Mouse (Mus musculus): Measurements from ENCODE around the gene Gm20388. TPM values are rescaled to one million over a fixed set of nuclear protein-coding genes. Genes with fewer than 3 reads are reported as not detected.

Gm20388 gene
- polyA plus RNA-seq, 1 experiment: 28.1 TPM

- Histone ChIP-seq H3K9me3 (replicated peaks; ENCODE audit: control insufficient read depth, insufficient read depth, low read length, poor library complexity, severe bottlenecking) (no peaks in the 10 kb centered on the region), H3K4me3 (ENCODE audit: low read depth, low read length) (no peak overlapping the region), H3K9ac (ENCODE audit: low read depth, poor library complexity, severe bottlenecking) (no peak overlapping the region), H3K4me1 (ENCODE audit: control insufficient read depth, insufficient read depth, low read length) (no peaks in the 10 kb centered on the region), H3K27ac (ENCODE audit: insufficient read depth, low read length) (no peak overlapping the region), H3K36me3 (ENCODE audit: control insufficient read depth, insufficient read depth, low read length, poor library complexity, severe bottlenecking) (no peaks in the 10 kb centered on the region), H3K27me3 (ENCODE audit: control insufficient read depth, insufficient read depth, low read length, poor library complexity, severe bottlenecking) (no peaks in the 10 kb centered on the region; the same call in 1 of the 2 replicates)
- TF ChIP-seq EP300 (IDR thresholded peaks at IDR 0.05; ENCODE audit: insufficient read depth, low read depth, low read length) (no peak), POLR2A (IDR thresholded peaks at IDR 0.05; ENCODE audit: insufficient read depth, low read length) (no peak), CTCF (IDR thresholded peaks at IDR 0.05; ENCODE audit: low read depth, low read length) (no peak)
Observed at GRCm38 (mm10) chr8:123624274-123624673, 3713.6 kb downstream of the Gm20388 start.

DNA sequence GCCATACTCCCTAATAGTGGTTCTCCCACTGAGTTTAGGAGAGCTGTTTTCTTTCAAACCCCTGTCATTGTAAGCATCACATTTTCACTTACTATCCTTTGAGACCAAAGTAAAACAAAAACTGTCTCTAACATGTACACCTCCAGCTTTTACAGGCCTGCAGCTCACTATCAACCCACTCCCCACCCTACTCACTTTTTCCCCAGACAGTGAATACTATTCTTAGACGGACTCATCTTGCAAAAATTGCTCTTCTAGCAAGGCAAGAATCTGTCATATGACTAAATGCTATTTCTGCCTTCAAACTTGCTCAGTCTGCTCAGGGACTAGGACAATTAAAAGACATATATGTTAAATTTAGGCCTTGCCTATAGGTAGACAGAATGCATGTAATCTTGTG, 3714.1 kb downstream of the Gm20388 start:
- Histone ChIP-seq H3K27ac (ENCODE audit: insufficient read depth, low read length) (no peak overlapping the region), H3K4me1 (ENCODE audit: control insufficient read depth, insufficient read depth, low read length) (no peaks in the 10 kb centered on the region), H3K36me3 (ENCODE audit: control insufficient read depth, insufficient read depth, low read length, poor library complexity, severe bottlenecking) (no peaks in the 10 kb centered on the region), H3K9ac (ENCODE audit: low read depth, poor library complexity, severe bottlenecking) (no peak overlapping the region), H3K9me3 (replicated peaks; ENCODE audit: control insufficient read depth, insufficient read depth, low read length, poor library complexity, severe bottlenecking) (no peaks in the 10 kb centered on the region), H3K27me3 (ENCODE audit: control insufficient read depth, insufficient read depth, low read length, poor library complexity, severe bottlenecking) (no peaks in the 10 kb centered on the region; the same call in 1 of the 2 replicates), H3K4me3 (ENCODE audit: low read depth, low read length) (no peak overlapping the region)
- TF ChIP-seq CTCF (IDR thresholded peaks at IDR 0.05; ENCODE audit: low read depth, low read length) (no peak), EP300 (IDR thresholded peaks at IDR 0.05; ENCODE audit: insufficient read depth, low read depth, low read length) (no peak), POLR2A (IDR thresholded peaks at IDR 0.05; ENCODE audit: insufficient read depth, low read length) (no peak)

DNA sequence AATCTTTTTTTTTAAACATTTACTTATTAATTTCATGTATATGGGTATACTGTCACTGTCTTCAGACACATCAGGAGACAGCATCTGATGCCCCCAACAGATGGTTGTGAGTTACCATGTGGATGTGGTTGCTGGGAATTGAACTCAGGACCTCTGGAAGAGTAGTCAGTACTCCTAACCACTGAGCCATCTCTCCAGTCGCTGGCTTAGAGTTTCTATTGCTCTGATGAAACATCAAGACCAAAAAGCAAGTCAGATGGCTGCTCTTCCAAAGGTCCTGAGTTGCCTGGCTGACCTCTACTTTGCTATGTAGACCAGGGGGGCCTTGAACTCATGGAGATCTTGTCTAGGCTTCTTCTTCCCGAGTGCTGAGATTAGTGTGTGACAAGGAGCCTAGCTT, 3715.1 kb downstream of the Gm20388 start:
- no peaks in the 10 kb centered on the region; the same call in 1 of the 2 replicates for H3K27me3 ChIP-seq (ENCODE audit: control insufficient read depth, insufficient read depth, low read length, poor library complexity, severe bottlenecking)
- H3K9me3 ChIP-seq (replicated peaks; ENCODE audit: control insufficient read depth, insufficient read depth, low read length, poor library complexity, severe bottlenecking): no peaks in the 10 kb centered on the region
- H3K4me3 ChIP-seq (ENCODE audit: low read depth, low read length): no peak overlapping the region
- H3K4me1 ChIP-seq (ENCODE audit: control insufficient read depth, insufficient read depth, low read length): no peaks in the 10 kb centered on the region
- no peak for TF ChIP-seq CTCF (IDR thresholded peaks at IDR 0.05; ENCODE audit: low read depth, low read length)
- no peak overlapping the region for H3K9ac ChIP-seq (ENCODE audit: low read depth, poor library complexity, severe bottlenecking)
- H3K36me3 ChIP-seq (ENCODE audit: control insufficient read depth, insufficient read depth, low read length, poor library complexity, severe bottlenecking): no peaks in the 10 kb centered on the region
- no peak overlapping the region for H3K27ac ChIP-seq (ENCODE audit: insufficient read depth, low read length)

GRCm38 (mm10) chr8:123627410-123628147, 3716.9 kb downstream of the Gm20388 start:
- no peaks in the 10 kb centered on the region for H3K4me1 ChIP-seq (ENCODE audit: control insufficient read depth, insufficient read depth, low read length)
- no peaks in the 10 kb centered on the region for H3K9me3 ChIP-seq (replicated peaks; ENCODE audit: control insufficient read depth, insufficient read depth, low read length, poor library complexity, severe bottlenecking)
- TF ChIP-seq CTCF (IDR thresholded peaks at IDR 0.05; ENCODE audit: low read depth, low read length) (no peak), EP300 (IDR thresholded peaks at IDR 0.05; ENCODE audit: insufficient read depth, low read depth, low read length) (no peak), POLR2A (IDR thresholded peaks at IDR 0.05; ENCODE audit: insufficient read depth, low read length) (no peak)
- no peak overlapping the region for H3K27ac ChIP-seq (ENCODE audit: insufficient read depth, low read length)
- no peak overlapping the region for H3K9ac ChIP-seq (ENCODE audit: low read depth, poor library complexity, severe bottlenecking)
- H3K36me3 ChIP-seq (ENCODE audit: control insufficient read depth, insufficient read depth, low read length, poor library complexity, severe bottlenecking): no peaks in the 10 kb centered on the region
- H3K4me3 ChIP-seq (ENCODE audit: low read depth, low read length): no peak overlapping the region
- no peaks in the 10 kb centered on the region; the same call in 1 of the 2 replicates for H3K27me3 ChIP-seq (ENCODE audit: control insufficient read depth, insufficient read depth, low read length, poor library complexity, severe bottlenecking)

- Histone ChIP-seq H3K27ac (ENCODE audit: insufficient read depth, low read length) (no peak overlapping the region), H3K9me3 (replicated peaks; ENCODE audit: control insufficient read depth, insufficient read depth, low read length, poor library complexity, severe bottlenecking) (no peaks in the 10 kb centered on the region), H3K27me3 (ENCODE audit: control insufficient read depth, insufficient read depth, low read length, poor library complexity, severe bottlenecking) (no peaks in the 10 kb centered on the region; the same call in 1 of the 2 replicates), H3K36me3 (ENCODE audit: control insufficient read depth, insufficient read depth, low read length, poor library complexity, severe bottlenecking) (no peaks in the 10 kb centered on the region), H3K4me3 (ENCODE audit: low read depth, low read length) (peak overlapping the region; percentile 65), H3K9ac (ENCODE audit: low read depth, poor library complexity, severe bottlenecking) (peak overlapping the region; percentile 26; the same call in 1 of the 2 replicates), H3K4me1 (ENCODE audit: control insufficient read depth, insufficient read depth, low read length) (no peaks in the 10 kb centered on the region)
- TF ChIP-seq POLR2A (IDR thresholded peaks at IDR 0.05; ENCODE audit: insufficient read depth, low read length): no peak
- peak; percentile 74 for TF ChIP-seq CTCF (IDR thresholded peaks at IDR 0.05; ENCODE audit: low read depth, low read length)
Observed at GRCm38 (mm10) chr8:123628253-123628967, 3717.8 kb downstream of the Gm20388 start.

Measured in ES-Bruce4 (cell line).